Mouse (Mus musculus) cerebellum, adult 2 months (tissue): ENCODE measurements around the gene Rbfox1.

Source experiments
- CTCF ChIP-seq: fragments of 200-500 bp; IDR thresholded peaks from 2 replicates; pipeline ENCODE4 v1.5.1; 2011; ENCODE audit warnings: low read depth, mild to moderate bottlenecking, control low read depth, low read length, moderate library complexity, borderline replicate concordance; ENCODE audit not compliant: insufficient read depth
- POLR2A ChIP-seq: fragments of 200-500 bp; IDR thresholded peaks from 2 replicates; pipeline ENCODE4 v1.6.1; 2011; ENCODE audit warnings: low read length, control low read depth, borderline replicate concordance; ENCODE audit not compliant: insufficient read depth

GRCm38 (mm10) chr16:6719027-6719426, 833.9 kb downstream of the Rbfox1 start:
- TF ChIP-seq POLR2A (no peak), CTCF (no peak)
